Mouse (Mus musculus) megakaryocyte, adult 5-6 weeks (primary cell): ENCODE data around the gene Ltc4s. TPM values are rescaled to one million over a fixed set of nuclear protein-coding genes. Genes with fewer than 3 reads are reported as not detected.
A peak's percentile ranks its signal among the peaks of the same experiment; 100 is the strongest.

Source experiments
- ATAC-seq: 2 replicates; pipeline ENCODE4 v1.8.0; 2016; ENCODE audit warnings: mild to moderate bottlenecking, inconsistent platforms; ENCODE audit not compliant: poor library complexity, severe bottlenecking
- total RNA-seq, 2 experiments: library from RNA; stranded (forward) in 1 of 2; stranded (reverse) in 1 of 2; fragments of 153-499, 151-499 nt in 1 of 2; fragments of 221-1000, 200-1000 nt in 1 of 2; gene quantifications; 2 replicates each; pipeline versions ENCODE4 v1.2.3 to v1.2.4; 2015 to 2017

Ltc4s gene
- total RNA-seq (2015) (not detected in 2 replicates), total RNA-seq (2017) (0.66 TPM in 1 of 2 replicates, not detected in the other)

GRCm38 (mm10) chr11:50238324-50238723 lies at the start of gene Ltc4s:
Gene Ltc4s, minus strand, starts transcription at chr11:50238616.
- ATAC-seq: peak; percentile 43

GRCm38 (mm10) chr11:50286428-50286827 lies 48.0 kb upstream of the Ltc4s start:
- ATAC-seq: peak; percentile 65

- ATAC-seq: no peak
Measured at GRCm38 (mm10) chr11:50285696-50286095, 47.3 kb upstream of the Ltc4s start.

- peak; percentile 64; the same call in 1 of the 2 replicates for ATAC-seq
Measured at GRCm38 (mm10) chr11:50285263-50285662, 46.8 kb upstream of the Ltc4s start.

GRCm38 (mm10) chr11:50280053-50280452 lies 41.6 kb upstream of the Ltc4s start:
- no peak for ATAC-seq

- no peak for ATAC-seq
Measured at GRCm38 (mm10) chr11:50279005-50279404, 40.6 kb upstream of the Ltc4s start.

- no peak for ATAC-seq
Measured at GRCm38 (mm10) chr11:50277706-50278105, 39.3 kb upstream of the Ltc4s start.

- no peak for ATAC-seq
Measured at GRCm38 (mm10) chr11:50277025-50277424, 38.6 kb upstream of the Ltc4s start.

GRCm38 (mm10) chr11:50275568-50276151 lies 37.2 kb upstream of the Ltc4s start:
- peak; percentile 95 for ATAC-seq

- ATAC-seq: peak; percentile 50
Measured at GRCm38 (mm10) chr11:50275077-50275476, 36.7 kb upstream of the Ltc4s start.

GRCm38 (mm10) chr11:50272819-50273218 lies 34.4 kb upstream of the Ltc4s start:
- no peak for ATAC-seq

GRCm38 (mm10) chr11:50269885-50270284 lies 31.5 kb upstream of the Ltc4s start:
- ATAC-seq: no peak

- peak; percentile 38; the same call in 1 of the 2 replicates for ATAC-seq
Measured at GRCm38 (mm10) chr11:50269163-50269562, 30.7 kb upstream of the Ltc4s start.

GRCm38 (mm10) chr11:50266997-50267396 lies 28.6 kb upstream of the Ltc4s start:
- no peak for ATAC-seq

GRCm38 (mm10) chr11:50265931-50266330 lies 27.5 kb upstream of the Ltc4s start:
- ATAC-seq: no peak

- no peak for ATAC-seq
Measured at GRCm38 (mm10) chr11:50263198-50263597, 24.8 kb upstream of the Ltc4s start.

GRCm38 (mm10) chr11:50262020-50262419 lies 23.6 kb upstream of the Ltc4s start:
- ATAC-seq: 0 out of 2 replicates have a peak, but pooled peaks have one; percentile 40

GRCm38 (mm10) chr11:50258310-50258709 lies 19.9 kb upstream of the Ltc4s start:
- ATAC-seq: no peak

GRCm38 (mm10) chr11:50256615-50257014 lies 18.2 kb upstream of the Ltc4s start:
- no peak for ATAC-seq

GRCm38 (mm10) chr11:50254010-50254580 lies 15.7 kb upstream of the Ltc4s start:
- no peak for ATAC-seq

- ATAC-seq: no peak
Measured at GRCm38 (mm10) chr11:50253393-50253792, 15.0 kb upstream of the Ltc4s start.

GRCm38 (mm10) chr11:50252684-50253265 lies 14.4 kb upstream of the Ltc4s start:
- ATAC-seq: no peak
